Mouse (Mus musculus): Measurements from ENCODE around the gene Por. TPM values are rescaled to one million over a fixed set of nuclear protein-coding genes. Genes with fewer than 3 reads are reported as not detected.

The Por gene
- polyA plus RNA-seq, 1 experiment from 2014 or later: 52.6 TPM

DNA sequence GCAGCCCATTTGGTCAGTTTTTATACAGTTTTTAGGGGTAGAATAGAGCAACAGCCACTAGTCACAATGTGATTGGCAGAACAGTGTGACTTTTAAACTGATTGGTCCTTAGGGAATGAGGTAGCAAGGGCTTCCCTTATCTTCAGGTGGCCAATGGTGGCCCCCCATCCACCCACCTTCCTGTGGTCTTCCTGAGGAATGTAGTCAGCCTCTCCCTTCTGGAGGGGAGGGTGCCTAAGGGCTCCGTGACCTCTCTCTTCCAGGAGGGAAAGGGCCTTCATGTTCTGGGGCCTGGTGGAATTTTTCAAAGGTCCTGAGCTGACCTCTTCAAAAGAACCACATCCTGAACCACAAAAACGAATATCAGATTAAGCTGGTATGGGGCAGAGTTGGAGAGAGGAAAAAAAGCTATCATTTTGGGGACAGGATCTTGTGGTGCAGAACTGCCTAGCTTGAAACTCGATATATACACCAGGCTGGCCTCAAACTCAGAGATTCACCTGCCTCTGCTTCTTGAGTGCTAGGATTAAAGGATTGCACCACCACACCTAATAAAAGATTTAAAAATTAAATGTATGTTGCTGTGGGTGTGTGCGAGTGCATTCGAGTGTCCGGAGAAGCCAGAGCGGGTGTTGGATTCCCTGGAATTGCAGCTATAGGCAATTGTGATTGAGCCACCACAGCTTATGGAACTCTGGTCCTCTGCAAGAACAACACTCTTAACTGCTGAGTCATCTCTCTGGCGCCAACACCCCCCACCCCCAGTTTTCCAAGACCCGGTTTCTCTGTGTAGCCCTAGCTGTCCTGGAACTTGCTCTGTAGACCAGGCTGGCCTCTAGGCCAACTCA is 21.1 kb upstream of the Por start:
- 69% methylated on average over 9 of the region's 9 CpGs for WGBS
- no peak for ATAC-seq (replicated peaks; ENCODE audit: extremely low read depth, insufficient read depth, low FRiP score)

DNA sequence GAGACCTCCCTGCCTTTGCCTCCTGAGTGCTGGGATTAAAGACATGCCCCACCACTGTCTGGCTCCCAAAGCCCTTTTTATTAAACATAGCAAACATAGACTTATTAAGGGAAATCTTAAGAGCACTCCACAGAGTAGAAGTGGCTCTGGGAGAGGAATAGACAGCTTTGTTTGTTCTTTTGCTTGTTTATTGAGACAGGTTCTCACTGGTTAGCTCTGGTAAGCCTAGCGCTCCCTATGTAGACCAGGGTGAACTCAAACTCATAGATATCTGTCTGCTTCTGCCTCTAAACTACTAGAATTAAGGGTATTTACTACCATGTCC is 20.6 kb upstream of the Por start:
- Histone ChIP-seq H3K36me3 (ENCODE audit: control insufficient read depth, insufficient read depth) (no peaks in the 10 kb centered on the region), H3K27ac (ENCODE audit: low read length) (no peak overlapping the region), H3K27me3 (ENCODE audit: control insufficient read depth, insufficient read depth, low read length) (no peaks in the 10 kb centered on the region), H3K9ac (ENCODE audit: low read length) (no peak overlapping the region), H3K4me3 (ENCODE audit: low read length) (no peak overlapping the region), H3K9me3 (replicated peaks; ENCODE audit: control insufficient read depth, low read length) (no peaks in the 10 kb centered on the region), H3K4me2 (ENCODE audit: low read depth, low read length) (no peak overlapping the region), H3K4me1 (ENCODE audit: control insufficient read depth, insufficient read depth, low read length) (no peaks in the 10 kb centered on the region)
- 89% methylated on average over 1 of the region's 1 CpGs for WGBS
- ATAC-seq (replicated peaks; ENCODE audit: extremely low read depth, insufficient read depth, low FRiP score): no peak

More for the DNA sequence above, 21.1 kb upstream of the Por start:
- no peaks in the 10 kb centered on the region for H3K27me3 ChIP-seq (ENCODE audit: control insufficient read depth, insufficient read depth, low read length)
- H3K4me3 ChIP-seq (ENCODE audit: low read length): no peak overlapping the region
- no peaks in the 10 kb centered on the region for H3K36me3 ChIP-seq (ENCODE audit: control insufficient read depth, insufficient read depth)
- H3K4me2 ChIP-seq (ENCODE audit: low read depth, low read length): no peak overlapping the region
- no peaks in the 10 kb centered on the region for H3K9me3 ChIP-seq (replicated peaks; ENCODE audit: control insufficient read depth, low read length)
- H3K27ac ChIP-seq (ENCODE audit: low read length): no peak overlapping the region
- no peaks in the 10 kb centered on the region for H3K4me1 ChIP-seq (ENCODE audit: control insufficient read depth, insufficient read depth, low read length)
- no peak overlapping the region for H3K9ac ChIP-seq (ENCODE audit: low read length)

DNA sequence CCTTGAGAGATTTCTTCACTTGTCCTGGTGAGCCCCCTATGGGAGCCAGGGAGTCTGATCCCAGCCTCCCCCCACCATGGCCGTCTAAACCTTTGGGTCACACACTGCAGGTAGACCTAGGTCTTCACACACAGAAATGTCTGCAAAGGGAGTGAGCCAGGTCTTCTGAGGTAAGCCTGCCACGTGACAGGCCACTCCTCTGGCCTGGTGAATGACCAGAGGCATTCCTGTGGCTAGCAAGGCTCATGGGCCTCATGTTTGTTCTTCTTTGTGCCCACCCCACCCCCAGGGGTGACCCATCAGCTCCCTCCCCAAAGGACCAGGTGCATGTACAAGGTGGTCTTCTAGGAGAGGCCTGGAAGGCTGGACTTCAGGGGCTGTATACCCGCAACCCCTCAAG is 18.3 kb upstream of the Por start:
- H3K4me3 ChIP-seq (ENCODE audit: low read length): no peak overlapping the region
- 81% methylated on average over 3 of the region's 3 CpGs for WGBS
- 0 out of 2 replicates have a peak, but pooled peaks cover 3% of the 10 kb centered on the region for H3K9me3 ChIP-seq (replicated peaks; ENCODE audit: control insufficient read depth, low read length)
- no peaks in the 10 kb centered on the region for H3K27me3 ChIP-seq (ENCODE audit: control insufficient read depth, insufficient read depth, low read length)
- H3K4me2 ChIP-seq (ENCODE audit: low read depth, low read length): no peak overlapping the region
- no peaks in the 10 kb centered on the region for H3K4me1 ChIP-seq (ENCODE audit: control insufficient read depth, insufficient read depth, low read length)
- no peak overlapping the region for H3K9ac ChIP-seq (ENCODE audit: low read length)
- ATAC-seq (replicated peaks; ENCODE audit: extremely low read depth, insufficient read depth, low FRiP score): no peak
- no peaks in the 10 kb centered on the region for H3K36me3 ChIP-seq (ENCODE audit: control insufficient read depth, insufficient read depth)
- H3K27ac ChIP-seq (ENCODE audit: low read length): no peak overlapping the region

DNA sequence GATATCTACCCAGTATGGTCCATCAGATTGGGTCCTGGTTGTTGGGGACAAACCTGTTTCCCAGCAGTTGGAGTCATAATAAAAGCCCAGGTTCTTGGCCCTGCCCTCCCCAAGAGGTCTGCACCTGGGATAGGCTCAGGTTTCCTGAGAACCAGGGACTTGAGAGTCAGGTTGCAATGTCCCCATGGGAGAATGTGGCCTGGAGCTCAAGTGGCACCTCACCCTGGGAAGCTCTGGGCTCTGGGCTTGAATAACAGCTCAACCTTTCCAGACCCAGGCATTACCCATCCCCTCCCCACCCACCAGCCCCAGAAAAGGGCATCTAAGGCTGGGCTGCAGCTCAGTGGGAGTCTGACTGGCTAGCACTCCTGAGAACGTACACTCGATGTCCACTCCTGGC is 16.6 kb upstream of the Por start:
- Histone ChIP-seq H3K27ac (ENCODE audit: low read length) (no peak overlapping the region), H3K27me3 (ENCODE audit: control insufficient read depth, insufficient read depth, low read length) (no peaks in the 10 kb centered on the region), H3K9ac (ENCODE audit: low read length) (no peak overlapping the region), H3K4me3 (ENCODE audit: low read length) (no peak overlapping the region), H3K4me2 (ENCODE audit: low read depth, low read length) (no peak overlapping the region), H3K36me3 (ENCODE audit: control insufficient read depth, insufficient read depth) (no peaks in the 10 kb centered on the region), H3K9me3 (replicated peaks; ENCODE audit: control insufficient read depth, low read length) (0 out of 2 replicates have a peak, but pooled peaks cover 3% of the 10 kb centered on the region), H3K4me1 (ENCODE audit: control insufficient read depth, insufficient read depth, low read length) (no peaks in the 10 kb centered on the region)
- ATAC-seq (replicated peaks; ENCODE audit: extremely low read depth, insufficient read depth, low FRiP score): no peak
- WGBS: 74% methylated on average over 2 of the region's 2 CpGs

DNA sequence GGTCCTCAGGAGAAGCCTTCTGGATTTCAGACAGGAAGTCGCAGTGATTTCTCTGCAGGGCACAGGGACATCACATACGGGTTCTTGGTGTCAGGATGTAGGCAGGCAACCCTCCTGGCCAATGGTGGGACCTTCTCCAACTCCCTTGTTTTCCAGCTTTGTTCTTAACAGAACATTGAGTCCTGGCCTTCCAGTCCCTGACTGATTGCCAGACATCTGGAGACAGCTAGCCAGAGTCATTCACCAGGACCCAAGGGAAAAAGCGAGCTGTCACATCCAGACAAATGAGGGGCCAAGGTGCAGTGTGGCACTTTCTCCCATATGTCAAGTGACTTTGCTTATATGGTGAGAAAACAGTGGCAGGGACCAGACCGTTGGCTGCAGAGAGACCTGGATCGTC is 13.8 kb upstream of the Por start:
- H3K36me3 ChIP-seq (ENCODE audit: control insufficient read depth, insufficient read depth): no peaks in the 10 kb centered on the region
- ATAC-seq (replicated peaks; ENCODE audit: extremely low read depth, insufficient read depth, low FRiP score): no peak

DNA sequence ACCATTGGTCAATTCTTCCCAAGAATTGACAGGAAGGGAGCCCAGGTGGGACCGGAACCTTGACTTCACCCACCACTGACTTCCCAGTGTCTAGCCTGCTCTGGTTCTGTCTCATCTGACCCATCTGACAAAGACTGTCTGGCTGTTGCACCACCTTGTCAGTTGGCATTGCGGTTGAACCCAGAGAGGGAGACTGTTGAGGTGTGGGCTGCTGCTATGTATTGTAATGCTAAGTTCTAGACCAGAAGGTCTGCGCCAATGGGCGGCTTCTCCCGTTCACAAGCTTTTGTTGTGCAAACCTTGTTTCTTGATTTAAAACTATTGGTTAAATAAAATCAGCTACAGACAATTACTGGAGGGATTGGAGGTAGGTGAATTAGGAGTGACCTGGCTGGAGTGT is 12.7 kb upstream of the Por start:
- WGBS: 82% methylated on average over 5 of the region's 5 CpGs
- H3K27me3 ChIP-seq (ENCODE audit: control insufficient read depth, insufficient read depth, low read length): no peaks in the 10 kb centered on the region
- 0 out of 2 replicates have a peak, but pooled peaks cover 3% of the 10 kb centered on the region for H3K9me3 ChIP-seq (replicated peaks; ENCODE audit: control insufficient read depth, low read length)
- no peak overlapping the region for H3K27ac ChIP-seq (ENCODE audit: low read length)
- H3K4me2 ChIP-seq (ENCODE audit: low read depth, low read length): no peak overlapping the region
- ATAC-seq (replicated peaks; ENCODE audit: extremely low read depth, insufficient read depth, low FRiP score): no peak
- no peak overlapping the region for H3K4me3 ChIP-seq (ENCODE audit: low read length)
- no peaks in the 10 kb centered on the region for H3K36me3 ChIP-seq (ENCODE audit: control insufficient read depth, insufficient read depth)
- no peaks in the 10 kb centered on the region for H3K4me1 ChIP-seq (ENCODE audit: control insufficient read depth, insufficient read depth, low read length)
- H3K9ac ChIP-seq (ENCODE audit: low read length): no peak overlapping the region

More for the DNA sequence above, 13.8 kb upstream of the Por start:
- H3K4me2 ChIP-seq (ENCODE audit: low read depth, low read length): no peak overlapping the region
- 72% methylated on average over 5 of the region's 5 CpGs for WGBS
- no peak overlapping the region for H3K4me3 ChIP-seq (ENCODE audit: low read length)
- 0 out of 2 replicates have a peak, but pooled peaks cover 3% of the 10 kb centered on the region for H3K9me3 ChIP-seq (replicated peaks; ENCODE audit: control insufficient read depth, low read length)
- no peaks in the 10 kb centered on the region for H3K4me1 ChIP-seq (ENCODE audit: control insufficient read depth, insufficient read depth, low read length)
- no peaks in the 10 kb centered on the region for H3K27me3 ChIP-seq (ENCODE audit: control insufficient read depth, insufficient read depth, low read length)
- no peak overlapping the region for H3K27ac ChIP-seq (ENCODE audit: low read length)
- H3K9ac ChIP-seq (ENCODE audit: low read length): no peak overlapping the region

DNA sequence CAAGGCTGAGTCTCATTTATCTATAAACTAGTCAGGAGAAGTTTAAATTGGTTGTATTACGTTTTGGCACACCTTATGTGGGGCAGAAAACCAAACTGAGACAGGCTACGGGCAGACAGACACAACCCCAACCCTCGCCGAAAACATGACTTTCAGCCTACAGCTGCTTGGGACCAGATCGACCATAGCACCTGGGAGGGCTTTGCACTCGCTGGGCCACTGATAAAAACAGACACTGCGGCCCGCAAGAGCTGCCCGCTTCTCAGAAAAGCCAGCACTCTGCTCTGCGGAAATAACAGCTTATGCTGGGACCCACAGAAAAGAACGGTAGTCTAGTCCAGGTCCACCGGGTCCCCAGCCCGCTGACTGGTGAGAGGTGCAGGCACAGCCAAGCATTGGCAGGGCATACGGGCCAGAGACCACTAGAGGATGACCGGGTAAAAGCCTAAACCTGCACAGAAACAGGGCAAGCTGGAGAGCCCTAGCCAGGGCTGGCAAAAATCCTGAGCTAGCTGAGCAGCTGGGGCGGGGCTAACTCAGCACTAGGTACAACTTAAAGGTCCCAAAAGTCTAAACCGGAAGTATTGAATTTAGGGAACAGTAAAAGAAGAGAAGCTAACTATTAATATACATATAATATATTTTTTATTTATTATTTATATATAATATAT is 12.0 kb upstream of the Por start:
- Histone ChIP-seq H3K27me3 (ENCODE audit: control insufficient read depth, insufficient read depth, low read length) (no peaks in the 10 kb centered on the region), H3K9me3 (replicated peaks; ENCODE audit: control insufficient read depth, low read length) (0 out of 2 replicates have a peak, but pooled peaks cover 3% of the 10 kb centered on the region), H3K4me1 (ENCODE audit: control insufficient read depth, insufficient read depth, low read length) (no peaks in the 10 kb centered on the region), H3K27ac (ENCODE audit: low read length) (no peak overlapping the region), H3K9ac (ENCODE audit: low read length) (peak overlapping the region; percentile 43), H3K4me2 (ENCODE audit: low read depth, low read length) (peak overlapping the region; percentile 48), H3K36me3 (ENCODE audit: control insufficient read depth, insufficient read depth) (no peaks in the 10 kb centered on the region), H3K4me3 (ENCODE audit: low read length) (peak overlapping the region; percentile 13; the same call in 1 of the 2 replicates)
- no peak for ATAC-seq (replicated peaks; ENCODE audit: extremely low read depth, insufficient read depth, low FRiP score)
- WGBS: 36% methylated on average over 17 of the region's 17 CpGs

DNA sequence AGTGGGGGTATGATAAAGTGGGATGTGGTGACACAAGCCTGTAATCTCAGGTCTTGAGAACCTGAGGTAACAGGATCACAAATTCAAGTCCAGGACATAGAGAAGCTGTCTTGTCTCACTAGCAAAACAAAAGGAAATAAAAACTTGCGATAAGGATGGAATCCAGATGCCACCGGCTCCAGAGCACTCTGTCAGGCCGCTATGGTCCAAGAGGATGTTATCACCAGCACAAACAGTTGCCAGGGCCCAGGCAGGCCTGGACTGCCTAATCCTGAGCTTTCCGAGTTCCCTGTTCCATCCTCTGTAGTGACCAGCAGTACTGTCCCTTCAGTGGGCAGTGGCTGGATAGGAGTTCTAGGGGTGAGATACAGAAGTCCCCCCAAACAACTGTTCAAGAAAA is 9.9 kb upstream of the Por start:
- no peak overlapping the region for H3K4me2 ChIP-seq (ENCODE audit: low read depth, low read length)
- no peak for ATAC-seq (replicated peaks; ENCODE audit: extremely low read depth, insufficient read depth, low FRiP score)
- H3K27me3 ChIP-seq (ENCODE audit: control insufficient read depth, insufficient read depth, low read length): no peaks in the 10 kb centered on the region
- no peaks in the 10 kb centered on the region for H3K36me3 ChIP-seq (ENCODE audit: control insufficient read depth, insufficient read depth)
- no peaks in the 10 kb centered on the region for H3K4me1 ChIP-seq (ENCODE audit: control insufficient read depth, insufficient read depth, low read length)
- no peak overlapping the region for H3K4me3 ChIP-seq (ENCODE audit: low read length)
- WGBS: 15% methylated on average over 4 of the region's 4 CpGs
- 0 out of 2 replicates have a peak, but pooled peaks cover under 1% of the 10 kb centered on the region for H3K9me3 ChIP-seq (replicated peaks; ENCODE audit: control insufficient read depth, low read length)
- H3K27ac ChIP-seq (ENCODE audit: low read length): no peak overlapping the region
- no peak overlapping the region for H3K9ac ChIP-seq (ENCODE audit: low read length)

DNA sequence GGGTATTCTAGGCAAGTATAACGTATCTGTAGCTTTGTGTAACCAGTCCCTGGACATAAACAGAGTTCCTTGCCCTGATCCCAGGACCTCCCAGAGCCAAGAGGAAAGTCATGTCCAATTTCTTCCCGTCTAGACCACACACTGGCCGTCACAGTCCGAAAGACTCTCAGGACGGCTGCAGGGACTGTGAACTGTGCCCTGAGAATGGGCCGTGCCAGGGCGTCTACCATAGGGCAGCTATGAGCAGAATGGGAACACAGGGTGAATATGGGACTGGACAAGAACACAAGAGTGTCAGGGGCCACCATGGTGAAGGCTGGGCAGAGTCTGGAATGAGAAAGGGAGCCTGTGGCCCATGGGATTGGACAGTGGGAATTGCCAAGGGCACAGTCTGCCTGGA is 9.3 kb upstream of the Por start:
- no peak for ATAC-seq (replicated peaks; ENCODE audit: extremely low read depth, insufficient read depth, low FRiP score)
- no peak overlapping the region for H3K9ac ChIP-seq (ENCODE audit: low read length)
- 83% methylated on average over 7 of the region's 7 CpGs for WGBS

More for the DNA sequence above, 9.3 kb upstream of the Por start:
- Histone ChIP-seq H3K4me1 (ENCODE audit: control insufficient read depth, insufficient read depth, low read length) (no peaks in the 10 kb centered on the region), H3K36me3 (ENCODE audit: control insufficient read depth, insufficient read depth) (no peaks in the 10 kb centered on the region), H3K27me3 (ENCODE audit: control insufficient read depth, insufficient read depth, low read length) (no peaks in the 10 kb centered on the region), H3K9me3 (replicated peaks; ENCODE audit: control insufficient read depth, low read length) (no peaks in the 10 kb centered on the region), H3K27ac (ENCODE audit: low read length) (no peak overlapping the region), H3K4me3 (ENCODE audit: low read length) (no peak overlapping the region), H3K4me2 (ENCODE audit: low read depth, low read length) (no peak overlapping the region)

Data from heart, embryonic 16.5 days (tissue).